Mouse (Mus musculus) hindbrain, embryonic 12.5 days (tissue): ENCODE measurements around the gene Smim5. TPM values are rescaled to one million over a fixed set of nuclear protein-coding genes. Genes with fewer than 3 reads are reported as not detected.

Source experiments
- ATAC-seq: fragments of 200-750 bp; cut with Nextera tagmentation; 2 replicates; pipeline ENCODE4 v1.8.0; 2017; ENCODE audit warnings: moderate TSS enrichment; ENCODE audit not compliant: low FRiP score
- H3K27ac ChIP-seq: fragments of 300-500 bp; sonication (generic); 2 replicates; pipeline ENCODE4 v1.5.1; 2016; ENCODE audit warnings: mild to moderate bottlenecking
- H3K27me3 ChIP-seq: fragments of 300-500 bp; sonication (generic); 2 replicates; pipeline ENCODE4 v1.6.1; 2016; ENCODE audit warnings: mild to moderate bottlenecking
- H3K36me3 ChIP-seq: fragments of 300-500 bp; sonication (generic); 2 replicates; pipeline ENCODE4 v1.6.1; 2016; ENCODE audit warnings: mild to moderate bottlenecking
- H3K4me1 ChIP-seq: fragments of 300-500 bp; sonication (generic); 2 replicates; pipeline ENCODE4 v1.6.1; 2016
- H3K4me2 ChIP-seq: fragments of 300-500 bp; sonication (generic); replicated peaks from 2 replicates; pipeline ENCODE4 v1.6.1; 2016; ENCODE audit warnings: mild to moderate bottlenecking
- H3K4me3 ChIP-seq: fragments of 300-500 bp; sonication (generic); 2 replicates; pipeline ENCODE4 v1.5.1; 2016; ENCODE audit warnings: mild to moderate bottlenecking
- H3K9ac ChIP-seq: fragments of 300-500 bp; sonication (generic); 2 replicates; pipeline ENCODE4 v1.6.1; 2016; ENCODE audit warnings: mild to moderate bottlenecking, moderate library complexity
- H3K9me3 ChIP-seq: fragments of 300-500 bp; sonication (generic); replicated peaks from 2 replicates; pipeline ENCODE4 v1.6.1; 2016; ENCODE audit warnings: mild to moderate bottlenecking
- WGBS: fragments of 180-500 bp; shearing (Covaris S2); methylation state at CpG from one replicate; pipeline ENCODE4 v1.1.7; 2016; 5-methylcytosine and 5-hydroxymethylcytosine counted together
- polyA plus RNA-seq: library from polyadenylated mRNA; unstranded; fragments of >200 nt; fragmentation: Nextera tagmentation; extraction: Ambion mirVana; gene quantifications from 2 replicates; pipeline ENCODE4 v1.2.1, GENCODE M21; 2016

The Smim5 gene
- polyA plus RNA-seq, 1 experiment from 2014 or later: 2.3 TPM

DNA sequence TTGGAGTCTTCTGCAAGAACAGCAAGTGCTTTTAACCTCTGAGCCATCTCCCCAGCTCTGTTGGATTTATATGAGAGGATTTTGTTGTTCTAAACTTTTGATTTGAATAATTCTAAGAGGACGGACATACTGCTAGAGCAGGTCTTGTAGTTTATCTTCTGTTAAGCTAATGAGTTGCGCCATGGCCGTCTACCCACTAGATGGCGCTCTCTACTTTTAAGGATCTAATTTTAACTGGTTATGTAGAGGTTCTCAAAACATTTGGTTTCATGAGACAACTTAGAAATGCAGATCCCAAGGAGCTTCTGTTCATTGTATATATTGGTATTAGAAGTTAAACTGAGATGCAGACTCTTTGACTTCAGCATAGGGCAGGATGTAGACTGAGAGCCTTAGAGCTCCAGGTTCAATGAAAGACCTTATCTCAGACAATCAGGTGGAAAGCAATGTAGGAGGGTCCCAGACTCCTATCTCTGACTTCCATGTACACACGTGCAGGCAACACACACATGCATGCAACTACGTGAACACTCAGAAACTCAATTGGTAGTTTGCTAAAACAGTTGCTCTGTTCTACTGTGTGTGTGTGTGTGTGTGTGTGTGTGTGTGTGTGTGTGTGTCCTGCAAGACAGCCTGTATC, 40.0 kb downstream of the Smim5 start:
- WGBS: 43% methylated on average over 6 of the region's 6 CpGs
- no peak overlapping the region for H3K9ac ChIP-seq
- no peak overlapping the region for H3K4me2 ChIP-seq
- no peak overlapping the region for H3K4me3 ChIP-seq
- H3K27ac ChIP-seq: no peak overlapping the region
- H3K4me1 ChIP-seq: peaks cover 5% of the 10 kb centered on the region
- H3K9me3 ChIP-seq: no peaks in the 10 kb centered on the region
- ATAC-seq: no peak
- H3K27me3 ChIP-seq: no peaks in the 10 kb centered on the region
- H3K36me3 ChIP-seq: peaks cover 82% of the 10 kb centered on the region

DNA sequence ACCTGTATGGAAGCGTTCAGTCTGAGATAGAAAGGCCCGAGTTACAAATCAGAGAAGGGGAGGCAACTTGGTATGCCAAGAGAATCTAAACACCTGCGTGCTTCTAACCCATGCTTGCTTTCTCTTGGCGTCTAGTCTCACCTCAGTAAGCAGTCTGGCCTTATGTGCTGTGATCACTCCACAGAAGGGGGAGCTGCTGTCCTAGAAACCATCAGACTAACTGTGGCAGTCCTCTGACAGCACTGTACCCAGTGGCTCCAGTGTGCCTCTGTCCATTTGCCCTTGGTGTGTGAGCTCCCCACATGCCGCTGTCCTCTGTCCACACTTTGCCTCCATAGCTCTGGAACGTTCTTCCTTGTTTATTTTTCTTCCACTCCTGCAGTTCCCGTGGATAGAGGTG, 42.2 kb downstream of the Smim5 start:
- no peak for ATAC-seq
- no peak overlapping the region for H3K4me3 ChIP-seq
- H3K27me3 ChIP-seq: no peaks in the 10 kb centered on the region
- 80% methylated on average over 7 of the region's 7 CpGs for WGBS
- H3K4me2 ChIP-seq: no peak overlapping the region
- peaks cover 88% of the 10 kb centered on the region for H3K36me3 ChIP-seq
- H3K27ac ChIP-seq: no peak overlapping the region
- H3K9me3 ChIP-seq: no peaks in the 10 kb centered on the region
- no peaks in the 10 kb centered on the region for H3K4me1 ChIP-seq
- no peak overlapping the region for H3K9ac ChIP-seq

DNA sequence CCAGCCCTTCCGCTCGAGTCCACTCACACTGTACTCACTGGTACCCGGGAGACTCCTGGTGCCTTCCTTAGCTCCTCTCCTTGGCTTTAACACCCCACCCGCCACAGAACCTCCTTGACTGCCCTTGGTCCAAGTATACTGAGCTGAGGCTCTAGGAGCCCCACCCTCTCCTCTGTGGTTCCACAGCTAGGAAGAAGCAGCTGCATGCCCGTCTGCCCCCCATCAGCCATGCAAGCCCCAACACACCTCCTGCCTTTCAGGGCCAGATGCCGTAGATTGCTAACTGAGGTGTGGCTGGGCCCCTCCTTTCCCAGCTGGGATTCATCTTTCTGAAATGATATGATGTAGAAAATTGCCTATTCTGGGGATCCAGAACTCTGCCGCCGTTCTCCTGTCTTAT, 45.5 kb downstream of the Smim5 start:
- no peak for ATAC-seq
- H3K36me3 ChIP-seq: peaks cover 80% of the 10 kb centered on the region

DNA sequence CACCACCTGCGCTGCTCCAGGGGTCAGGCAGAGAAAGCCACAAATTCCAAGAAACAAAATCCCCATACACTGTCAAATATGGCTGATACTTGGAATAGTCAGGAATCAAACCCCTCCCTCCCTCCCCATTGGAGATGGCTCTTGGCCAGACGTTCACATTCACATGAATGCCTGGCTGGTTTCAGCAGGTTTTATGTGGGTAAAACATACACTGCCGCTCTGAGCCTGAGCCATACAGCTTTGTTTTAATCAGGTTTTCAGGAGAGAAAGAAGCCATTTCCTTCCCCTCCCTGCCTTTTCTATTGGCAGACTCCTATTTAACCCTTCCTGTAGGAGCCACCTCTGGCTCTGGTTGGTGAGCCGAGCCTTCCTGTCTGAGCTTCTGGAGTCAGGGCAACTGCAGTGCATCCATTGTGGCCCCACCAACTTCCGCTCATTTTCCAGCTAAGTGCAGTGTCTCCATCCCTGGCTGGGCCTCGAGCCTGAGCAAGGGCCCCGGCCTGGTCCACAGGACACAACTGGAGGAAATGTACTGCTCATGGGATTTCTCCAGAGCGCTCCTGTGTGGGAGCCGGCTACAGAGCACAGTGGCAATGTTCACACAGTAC, 46.6 kb downstream of the Smim5 start:
- Histone ChIP-seq H3K27me3 (no peaks in the 10 kb centered on the region), H3K36me3 (peaks cover 82% of the 10 kb centered on the region), H3K27ac (no peak overlapping the region; the same call in 1 of the 2 replicates), H3K9me3 (no peaks in the 10 kb centered on the region), H3K4me1 (peaks cover 14% of the 10 kb centered on the region), H3K4me2 (no peak overlapping the region), H3K9ac (no peak overlapping the region), H3K4me3 (no peak overlapping the region)
- 89% methylated on average over 9 of the region's 9 CpGs for WGBS
- ATAC-seq: no peak

More for the DNA sequence above, 45.5 kb downstream of the Smim5 start:
- Histone ChIP-seq H3K4me3 (no peak overlapping the region), H3K27me3 (no peaks in the 10 kb centered on the region), H3K4me1 (peaks cover 10% of the 10 kb centered on the region), H3K9ac (no peak overlapping the region), H3K9me3 (no peaks in the 10 kb centered on the region), H3K4me2 (no peak overlapping the region), H3K27ac (no peak overlapping the region)
- 84% methylated on average over 8 of the region's 8 CpGs for WGBS

DNA sequence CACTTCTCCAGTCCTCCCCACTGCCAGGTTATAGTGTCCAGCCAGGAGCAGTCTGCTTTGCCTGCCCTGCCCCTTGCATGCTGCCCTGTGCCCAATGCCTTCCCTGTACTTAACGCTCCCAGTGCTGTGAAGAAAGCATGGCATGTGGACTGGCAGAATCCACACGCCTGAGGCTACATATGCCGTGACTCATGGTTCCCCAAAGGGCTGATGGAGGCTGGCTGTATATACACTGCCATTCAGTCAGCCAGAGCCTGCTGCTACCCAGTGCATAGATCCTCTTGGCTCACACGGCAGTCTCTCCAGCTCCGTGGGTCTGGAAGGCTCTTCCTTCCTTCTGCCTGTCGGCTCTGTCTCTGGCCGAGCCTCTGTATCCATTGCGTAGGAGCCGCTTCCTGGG, 48.5 kb downstream of the Smim5 start:
- Histone ChIP-seq H3K36me3 (peaks cover 82% of the 10 kb centered on the region), H3K4me3 (no peak overlapping the region), H3K4me1 (peaks cover 14% of the 10 kb centered on the region), H3K9me3 (no peaks in the 10 kb centered on the region), H3K9ac (no peak overlapping the region), H3K4me2 (no peak overlapping the region), H3K27ac (no peak overlapping the region), H3K27me3 (no peaks in the 10 kb centered on the region)
- ATAC-seq: no peak
- WGBS: 94% methylated on average over 9 of the region's 9 CpGs

DNA sequence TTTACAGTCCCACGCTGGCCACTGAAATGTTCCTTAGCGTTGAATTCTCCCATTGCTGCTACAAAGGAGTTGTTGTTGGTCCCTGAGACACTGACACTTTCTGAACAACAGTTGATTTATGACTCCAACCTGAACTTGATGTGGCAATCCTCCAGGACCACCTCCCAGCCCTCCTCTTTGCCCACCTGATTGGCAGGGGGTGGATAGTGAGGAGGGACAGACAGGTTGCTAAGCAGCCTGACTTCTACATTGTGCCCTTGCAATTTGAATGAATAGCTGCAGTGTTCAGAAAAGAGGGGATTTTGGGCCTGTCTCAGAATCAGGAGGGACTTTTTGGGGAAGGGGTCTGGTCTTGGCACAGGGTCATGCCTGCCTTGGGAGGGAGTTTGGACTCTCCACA, 51.0 kb downstream of the Smim5 start:
- peaks cover 79% of the 10 kb centered on the region for H3K36me3 ChIP-seq
- H3K9ac ChIP-seq: no peak overlapping the region
- H3K4me1 ChIP-seq: peaks cover 25% of the 10 kb centered on the region
- H3K27me3 ChIP-seq: no peaks in the 10 kb centered on the region
- no peaks in the 10 kb centered on the region for H3K9me3 ChIP-seq
- peak overlapping the region; percentile 40; the same call in 1 of the 2 replicates for H3K27ac ChIP-seq
- no peak overlapping the region for H3K4me2 ChIP-seq
- ATAC-seq: peak; percentile 52
- no peak overlapping the region for H3K4me3 ChIP-seq
- WGBS: 71% methylated on average over 2 of the region's 2 CpGs

DNA sequence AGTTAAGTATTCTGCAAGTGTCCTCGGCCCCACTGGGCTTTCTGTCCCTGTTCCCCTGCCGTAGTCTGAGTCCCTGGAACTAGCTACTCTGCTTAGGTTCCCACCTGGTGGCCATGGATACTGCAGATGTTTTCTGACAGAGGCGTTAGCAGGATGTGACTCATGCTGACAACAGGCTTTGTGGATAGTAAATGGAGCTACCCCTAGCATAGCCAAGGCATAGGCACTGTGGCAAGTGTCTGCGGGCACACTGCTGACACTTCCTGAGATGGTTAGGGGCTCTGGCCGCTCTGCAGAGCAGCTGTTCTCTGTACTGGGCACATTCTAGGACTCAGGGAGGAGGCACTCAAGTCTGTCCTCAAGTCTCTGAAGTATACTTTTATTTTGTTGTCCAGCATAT, 54.9 kb downstream of the Smim5 start:
- 87% methylated on average over 5 of the region's 5 CpGs for WGBS

DNA sequence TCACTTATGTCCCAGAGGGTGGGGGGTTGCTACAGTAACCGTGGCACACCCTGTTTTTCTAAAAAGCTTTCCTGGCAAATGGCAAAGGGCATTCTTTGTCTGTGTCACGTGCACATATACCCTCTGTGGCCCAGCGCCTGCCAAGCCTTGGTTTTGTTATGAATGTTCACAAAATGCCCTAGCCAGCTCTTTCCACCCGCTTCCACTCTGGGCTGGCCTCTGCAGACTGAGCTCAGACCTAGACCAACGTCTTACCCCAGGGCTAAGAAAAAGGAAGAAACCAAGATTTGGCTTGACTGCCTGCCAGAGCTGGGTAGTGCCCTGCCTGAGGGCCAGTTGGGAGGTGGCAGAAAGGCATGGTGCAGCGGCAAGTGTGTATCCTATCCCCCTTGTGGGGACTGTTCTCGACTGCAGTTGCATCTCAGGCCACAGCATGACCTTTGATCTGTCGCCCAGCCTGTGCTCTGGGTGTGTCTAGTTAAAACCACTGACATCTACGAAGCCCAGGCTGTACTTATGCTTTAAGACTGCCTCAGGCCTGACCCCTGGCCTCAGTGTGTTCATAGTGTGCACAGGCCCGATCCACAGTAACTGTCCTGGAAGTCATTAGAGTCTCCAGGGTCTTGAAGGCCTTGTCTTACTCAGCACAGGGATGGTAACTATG, 55.6 kb downstream of the Smim5 start:
- Histone ChIP-seq H3K27ac (peak overlapping the region; percentile 19; the same call in 1 of the 2 replicates), H3K27me3 (0 out of 2 replicates have a peak, but pooled peaks cover 9% of the 10 kb centered on the region), H3K9me3 (no peaks in the 10 kb centered on the region), H3K4me3 (no peak overlapping the region), H3K9ac (no peak overlapping the region), H3K4me2 (no peak overlapping the region), H3K4me1 (peaks cover 36% of the 10 kb centered on the region), H3K36me3 (peaks cover 74% of the 10 kb centered on the region)
- 64% methylated on average over 10 of the region's 10 CpGs for WGBS
- no peak for ATAC-seq

More for the DNA sequence above, 54.9 kb downstream of the Smim5 start:
- no peak overlapping the region for H3K4me3 ChIP-seq
- H3K4me1 ChIP-seq: peaks cover 41% of the 10 kb centered on the region
- no peaks in the 10 kb centered on the region for H3K9me3 ChIP-seq
- no peak overlapping the region for H3K4me2 ChIP-seq
- no peak for ATAC-seq
- H3K27ac ChIP-seq: no peak overlapping the region
- peaks cover 72% of the 10 kb centered on the region for H3K36me3 ChIP-seq
- H3K27me3 ChIP-seq: 0 out of 2 replicates have a peak, but pooled peaks cover 9% of the 10 kb centered on the region
- no peak overlapping the region for H3K9ac ChIP-seq

Other genes with a start within 250 kb of the Smim5 start
- gene Grb2, start 191.4 kb upstream of the Smim5 start, polyA plus RNA-seq: 151 and 164 TPM in 2 replicates
- gene Tmem94, start 134.5 kb upstream of the Smim5 start, polyA plus RNA-seq: 41.6 and 42.1 TPM in 2 replicates
- gene Caskin2, start 86.3 kb upstream of the Smim5 start, polyA plus RNA-seq: 17.2 and 17.9 TPM in 2 replicates
- 27.1 and 28.8 TPM in 2 replicates for gene Tsen54, start 85.2 kb upstream of the Smim5 start, polyA plus RNA-seq
- 4.0 and 6.1 TPM in 2 replicates for gene Llgl2, start 75.9 kb upstream of the Smim5 start, polyA plus RNA-seq
- gene Myo15b, start 41.6 kb upstream of the Smim5 start, polyA plus RNA-seq: 0.05 and 0.12 TPM in 2 replicates
- gene Smim6, start 12.1 kb downstream of the Smim5 start, polyA plus RNA-seq: 1.3 TPM in 2 replicates
- 51.0 and 54.4 TPM in 2 replicates for gene Sap30bp, start 33.3 kb downstream of the Smim5 start, polyA plus RNA-seq
- 31.8 and 34.7 TPM in 2 replicates for gene Recql5, start 33.5 kb downstream of the Smim5 start, polyA plus RNA-seq
- gene Itgb4, start 74.7 kb downstream of the Smim5 start, polyA plus RNA-seq: 1.7 and 2.1 TPM in 2 replicates
- gene Galk1, start 112.8 kb downstream of the Smim5 start, polyA plus RNA-seq: 109 and 115 TPM in 2 replicates
- 2,216 and 2,474 TPM in 2 replicates for gene H3f3b, start 128.0 kb downstream of the Smim5 start, polyA plus RNA-seq
- 48.8 and 49.1 TPM in 2 replicates for gene Unk, start 130.4 kb downstream of the Smim5 start, polyA plus RNA-seq
- 1.6 and 1.7 TPM in 2 replicates for gene Unc13d, start 178.0 kb downstream of the Smim5 start, polyA plus RNA-seq
- 90.7 and 97.7 TPM in 2 replicates for gene Wbp2, start 187.0 kb downstream of the Smim5 start, polyA plus RNA-seq
- gene Trim47, start 227.2 kb downstream of the Smim5 start, polyA plus RNA-seq: 4.4 and 5.3 TPM in 2 replicates
- gene Trim65, start 231.2 kb downstream of the Smim5 start, polyA plus RNA-seq: 2.2 and 2.3 TPM in 2 replicates
- 72.7 and 77.8 TPM in 2 replicates for gene Mrpl38, start 238.9 kb downstream of the Smim5 start, polyA plus RNA-seq